Mouse (Mus musculus) cortical plate, adult 2 months (tissue): ENCODE measurements around the gene Hist1h2ac. TPM values are rescaled to one million over a fixed set of nuclear protein-coding genes. Genes with fewer than 3 reads are reported as not detected.

Source experiments
- H3K27ac ChIP-seq: fragments of 200-500 bp; 2 replicates; pipeline ENCODE4 v1.5.1; 2012; ENCODE audit warnings: low read length, control low read depth, inconsistent platforms; ENCODE audit not compliant: insufficient read depth
- H3K4me1 ChIP-seq: fragments of 200-500 bp; 2 replicates; pipeline ENCODE4 v1.6.1; 2011; ENCODE audit warnings: low read length; ENCODE audit not compliant: control insufficient read depth, insufficient read depth
- H3K4me3 ChIP-seq: fragments of 200-500 bp; 2 replicates; pipeline ENCODE4 v1.5.1; 2011; ENCODE audit warnings: mild to moderate bottlenecking, low read length, control low read depth; ENCODE audit not compliant: insufficient read depth
- CTCF ChIP-seq: fragments of 200-500 bp; IDR thresholded peaks from 2 replicates; pipeline ENCODE4 v1.5.1; 2011; ENCODE audit warnings: mild to moderate bottlenecking, control low read depth, low read length; ENCODE audit not compliant: insufficient read depth; ENCODE audit errors: extremely low read depth
- POLR2A ChIP-seq: fragments of 200-500 bp; IDR thresholded peaks from 2 replicates; pipeline ENCODE4 v1.6.1; 2011; ENCODE audit warnings: mild to moderate bottlenecking, low read length, control low read depth; ENCODE audit not compliant: insufficient read depth; ENCODE audit errors: extremely low read depth
- polyA plus RNA-seq: library from polyadenylated mRNA; depleted of rRNA; stranded (reverse); fragments of >200 nt; gene quantifications from 2 replicates; pipeline ENCODE4 v1.2.3, GENCODE M21; 2012; rRNA removed

Hist1h2ac gene
- polyA plus RNA-seq, 1 experiment, result 1.5 TPM

- TF ChIP-seq CTCF, result no peak
- no peak for TF ChIP-seq POLR2A
- Histone ChIP-seq H3K4me1 (no peaks in the 10 kb centered on the region), H3K4me3 (no peak overlapping the region), H3K27ac (no peak overlapping the region)
Observed at GRCm38 (mm10) chr13:23659636-23660366, 23.9 kb downstream of the Hist1h2ac start.

Other genes with a start within 250 kb of the Hist1h2ac start
- gene Btn1a1, start 218.0 kb downstream of the Hist1h2ac start, polyA plus RNA-seq, result 0.04 and 0.06 TPM in 2 replicates
- 0.69 and 0.95 TPM in 2 replicates for gene Btn2a2, start 195.1 kb downstream of the Hist1h2ac start, polyA plus RNA-seq
- gene Hist1h4h, start 152.9 kb downstream of the Hist1h2ac start, polyA plus RNA-seq, result 20.7 and 34.8 TPM in 2 replicates
- gene Hist1h2af, start 150.0 kb downstream of the Hist1h2ac start, polyA plus RNA-seq, result 6.4 and 14.2 TPM in 2 replicates
- 0.74 and 0.92 TPM in 2 replicates for gene Hist1h3g, start 148.5 kb downstream of the Hist1h2ac start, polyA plus RNA-seq
- gene Hist1h2bh, start 140.6 kb downstream of the Hist1h2ac start, polyA plus RNA-seq, result 0.29 and 0.38 TPM in 2 replicates
- gene Hist1h3f, start 139.9 kb downstream of the Hist1h2ac start, polyA plus RNA-seq, result 0.73 TPM in 1 of 2 replicates, not detected in the other
- 4.5 and 13.1 TPM in 2 replicates for gene Hist1h4f, start 132.3 kb downstream of the Hist1h2ac start, polyA plus RNA-seq
- gene Hist1h1d, start 130.7 kb downstream of the Hist1h2ac start, polyA plus RNA-seq, result 0.04 and 0.08 TPM in 2 replicates
- 1.2 and 2.9 TPM in 2 replicates for gene Hist1h3e, start 121.6 kb downstream of the Hist1h2ac start, polyA plus RNA-seq
- 0.50 and 1.1 TPM in 2 replicates for gene Hist1h2ae, start 112.7 kb downstream of the Hist1h2ac start, polyA plus RNA-seq
- 7.8 and 11.4 TPM in 2 replicates for gene Hist1h2bg, start 112.6 kb downstream of the Hist1h2ac start, polyA plus RNA-seq
- gene Hist1h2bf, start 109.8 kb downstream of the Hist1h2ac start, polyA plus RNA-seq, result 0.67 TPM in 1 of 2 replicates, not detected in the other
- gene Hist1h2ad, start 109.6 kb downstream of the Hist1h2ac start, polyA plus RNA-seq, result 0.32 and 0.92 TPM in 2 replicates
- gene Hist1h3d, start 108.2 kb downstream of the Hist1h2ac start, polyA plus RNA-seq, result 2.6 and 3.0 TPM in 2 replicates
- gene Hist1h4d, start 102.3 kb downstream of the Hist1h2ac start, polyA plus RNA-seq, result 4.4 and 8.9 TPM in 2 replicates
- gene Hist1h2be, start 62.8 kb downstream of the Hist1h2ac start, polyA plus RNA-seq, result 4.2 and 4.6 TPM in 2 replicates
- 4.0 and 4.6 TPM in 2 replicates for gene Hist1h1e, start 61.4 kb downstream of the Hist1h2ac start, polyA plus RNA-seq
- 117 and 130 TPM in 2 replicates for gene Hist1h2bc, start 251 bp upstream of the Hist1h2ac start, polyA plus RNA-seq
- not detected in 2 replicates for gene Hist1h1t, start 11.9 kb upstream of the Hist1h2ac start, polyA plus RNA-seq
- gene Hist1h4c, start 14.5 kb upstream of the Hist1h2ac start, polyA plus RNA-seq, result 4.1 and 9.6 TPM in 2 replicates
- gene Hfe, start 26.9 kb upstream of the Hist1h2ac start, polyA plus RNA-seq, result 4.2 and 4.3 TPM in 2 replicates
- gene Hist1h1c, start 54.9 kb upstream of the Hist1h2ac start, polyA plus RNA-seq, result 42.1 and 42.4 TPM in 2 replicates
- gene Hist1h3c, start 61.7 kb upstream of the Hist1h2ac start, polyA plus RNA-seq, result 0.56 TPM in 1 of 2 replicates, not detected in the other
- 0.79 and 1.9 TPM in 2 replicates for gene Hist1h2bb, start 62.8 kb upstream of the Hist1h2ac start, polyA plus RNA-seq
- gene Hist1h2ab, start 67.2 kb upstream of the Hist1h2ac start, polyA plus RNA-seq, result 1.6 and 1.9 TPM in 2 replicates
- gene Hist1h3b, start 68.3 kb upstream of the Hist1h2ac start, polyA plus RNA-seq, result 0.57 and 0.77 TPM in 2 replicates
- 3.7 and 8.3 TPM in 2 replicates for gene Hist1h4b, start 73.1 kb upstream of the Hist1h2ac start, polyA plus RNA-seq
- gene Hist1h4a, start 77.3 kb upstream of the Hist1h2ac start, polyA plus RNA-seq, result 4.2 and 9.6 TPM in 2 replicates
- gene Hist1h3a, start 78.4 kb upstream of the Hist1h2ac start, polyA plus RNA-seq, result 0.57 and 1.4 TPM in 2 replicates
- gene Hist1h1a, start 79.7 kb upstream of the Hist1h2ac start, polyA plus RNA-seq, result 0.55 and 0.77 TPM in 2 replicates
- gene Trim38, start 86.0 kb upstream of the Hist1h2ac start, polyA plus RNA-seq, result 0.19 and 0.21 TPM in 2 replicates
- gene Slc17a2, start 123.0 kb upstream of the Hist1h2ac start, polyA plus RNA-seq, result 0.06 TPM in 1 of 2 replicates, not detected in the other
- gene Slc17a3, start 155.5 kb upstream of the Hist1h2ac start, polyA plus RNA-seq, result not detected in 2 replicates
- gene Slc17a1, start 183.8 kb upstream of the Hist1h2ac start, polyA plus RNA-seq, result not detected in 2 replicates
- not detected in 2 replicates for gene Slc17a4, start 231.1 kb upstream of the Hist1h2ac start, polyA plus RNA-seq